Mouse (Mus musculus) kidney, adult 2 months (tissue): ENCODE measurements around the gene Slc16a13.

Experiments used
- CTCF ChIP-seq: fragments of 200-500 bp; conservative IDR thresholded peaks from 2 replicates; pipeline ENCODE4 v1.5.1; 2011; ENCODE audit warnings: low read depth, mild to moderate bottlenecking, control low read depth, low read length, moderate library complexity, mixed read lengths; ENCODE audit not compliant: insufficient read depth, insufficient read length
- POLR2A ChIP-seq: fragments of 200-500 bp; IDR thresholded peaks from one replicate; pipeline ENCODE4 v1.6.1; 2011; ENCODE audit warnings: low read depth, low read length, control low read depth

GRCm38 (mm10) chr11:70168136-70168535 is 52.7 kb downstream of the Slc16a13 start:
- TF ChIP-seq POLR2A (no peak), CTCF (no peak)
